Mouse (Mus musculus): ENCODE results near the gene Hist1h3e. TPM values are rescaled to one million over a fixed set of nuclear protein-coding genes. Genes with fewer than 3 reads are reported as not detected.
"Not testable (repeated sequence)": the region's sequence is repeated elsewhere in the genome, so short reads cannot be mapped to it uniquely, and the experiment has no call there.

Gene Hist1h3e
- polyA plus RNA-seq, 1 experiment from 2014 or later: 5.0 TPM

- Histone ChIP-seq H3K9ac (ENCODE audit: low read depth, low read length) (peak within 1 kb of the TSS; percentile 63), H3K4me3 (replicated peaks; ENCODE audit: low read depth, low read length) (peak within 1 kb of the TSS; percentile 43), H3K9me3 (replicated peaks; ENCODE audit: low read length) (no peaks in the 10 kb centered on the region), H3K4me2 (ENCODE audit: low read length) (peak within 1 kb of the TSS; percentile 71), H3K4me1 (replicated peaks; ENCODE audit: insufficient read depth, low read length) (no peaks in the 10 kb centered on the region), H3K36me3 (ENCODE audit: insufficient read depth, low read length) (no peaks in the 10 kb centered on the region), H3K27me3 (ENCODE audit: insufficient read depth, low read length) (no peaks in the 10 kb centered on the region), H3K27ac (peak within 1 kb of the TSS; percentile 93)
- peak; percentile 99 for DNase-seq (ENCODE audit: low spot score)
- peak; percentile 93 for ATAC-seq (replicated peaks; ENCODE audit: low FRiP score, low read depth)
- under 1% methylated on average over 21 of the region's 45 CpGs for WGBS
- no peak for TF ChIP-seq CTCF (IDR thresholded peaks at IDR 0.05; ENCODE audit: low read depth)
These were observed 18.0 kb downstream of the Hist1h3e start, which contains the start of gene Hist1h3f for GRCm38 (mm10) chr13:23543965-23544786. Gene Hist1h3f, plus strand, starts transcription at chr13:23544052.

- ATAC-seq (replicated peaks; ENCODE audit: low FRiP score, low read depth): peak; percentile 92
These were observed 19.1 kb downstream of the Hist1h3e start, which contains the start of gene Hist1h2bh for GRCm38 (mm10) chr13:23542999-23543607. Gene Hist1h2bh, minus strand, starts transcription at chr13:23543392.

GRCm38 (mm10) chr13:23542225-23542980 lies 19.8 kb downstream of the Hist1h3e start:
- Histone ChIP-seq H3K9ac (ENCODE audit: low read depth, low read length) (peak overlapping the region; percentile 60), H3K4me2 (ENCODE audit: low read length) (peak overlapping the region; percentile 71), H3K4me3 (replicated peaks; ENCODE audit: low read depth, low read length) (peak overlapping the region; percentile 38), H3K27ac (peak overlapping the region; percentile 90)
- whole genome bisulfite sequencing: 6% methylated on average over 3 of the region's 3 CpGs
- H3K36me3 ChIP-seq (ENCODE audit: insufficient read depth, low read length); H3K27me3 ChIP-seq (ENCODE audit: insufficient read depth, low read length); H3K4me1 ChIP-seq (replicated peaks; ENCODE audit: insufficient read depth, low read length); ATAC-seq (replicated peaks; ENCODE audit: low FRiP score, low read depth); DNase-seq (ENCODE audit: low spot score); H3K9me3 ChIP-seq (replicated peaks; ENCODE audit: low read length): not testable (repeated sequence)

More at GRCm38 (mm10) chr13:23542999-23543607, 19.1 kb downstream of the Hist1h3e start, which contains the start of gene Hist1h2bh:
- under 1% methylated on average over 26 of the region's 42 CpGs for WGBS
- Histone ChIP-seq H3K4me3 (replicated peaks; ENCODE audit: low read depth, low read length) (peak within 1 kb of the TSS; percentile 43), H3K9ac (ENCODE audit: low read depth, low read length) (peak within 1 kb of the TSS; percentile 60), H3K27ac (peak within 1 kb of the TSS; percentile 93), H3K4me2 (ENCODE audit: low read length) (peak within 1 kb of the TSS; percentile 71)
- H3K4me1 ChIP-seq (replicated peaks; ENCODE audit: insufficient read depth, low read length); H3K36me3 ChIP-seq (ENCODE audit: insufficient read depth, low read length); H3K9me3 ChIP-seq (replicated peaks; ENCODE audit: low read length); H3K27me3 ChIP-seq (ENCODE audit: insufficient read depth, low read length): not testable (repeated sequence)
- DNase-seq (ENCODE audit: low spot score): peak; percentile 99

GRCm38 (mm10) chr13:23541497-23541896 lies 20.7 kb downstream of the Hist1h3e start:
- no peak for TF ChIP-seq CTCF (IDR thresholded peaks at IDR 0.05; ENCODE audit: low read depth)
- 86% methylated on average over 3 of the region's 3 CpGs for WGBS
- Histone ChIP-seq H3K4me1 (replicated peaks; ENCODE audit: insufficient read depth, low read length) (peaks cover 4% of the 10 kb centered on the region; the same call in 1 of the 2 replicates), H3K36me3 (ENCODE audit: insufficient read depth, low read length) (no peaks in the 10 kb centered on the region), H3K4me3 (replicated peaks; ENCODE audit: low read depth, low read length) (no peak overlapping the region), H3K27me3 (ENCODE audit: insufficient read depth, low read length) (no peaks in the 10 kb centered on the region), H3K27ac (no peak overlapping the region), H3K4me2 (ENCODE audit: low read length) (no peak overlapping the region), H3K9ac (ENCODE audit: low read depth, low read length) (no peak overlapping the region), H3K9me3 (replicated peaks; ENCODE audit: low read length) (no peaks in the 10 kb centered on the region)
- DNase-seq (ENCODE audit: low spot score) (no peak), ATAC-seq (replicated peaks; ENCODE audit: low FRiP score, low read depth) (no peak)

GRCm38 (mm10) chr13:23539821-23540220 lies 22.3 kb downstream of the Hist1h3e start:
- not testable (repeated sequence) for DNase-seq (ENCODE audit: low spot score); H3K9ac ChIP-seq (ENCODE audit: low read depth, low read length); H3K27me3 ChIP-seq (ENCODE audit: insufficient read depth, low read length); H3K4me2 ChIP-seq (ENCODE audit: low read length); H3K27ac ChIP-seq; H3K4me3 ChIP-seq (replicated peaks; ENCODE audit: low read depth, low read length); ATAC-seq (replicated peaks; ENCODE audit: low FRiP score, low read depth); H3K9me3 ChIP-seq (replicated peaks; ENCODE audit: low read length); H3K4me1 ChIP-seq (replicated peaks; ENCODE audit: insufficient read depth, low read length); H3K36me3 ChIP-seq (ENCODE audit: insufficient read depth, low read length)
- 85% methylated on average over 1 of the region's 1 CpGs for WGBS

GRCm38 (mm10) chr13:23538249-23538648 lies 23.9 kb downstream of the Hist1h3e start:
- Histone ChIP-seq H3K27me3 (ENCODE audit: insufficient read depth, low read length) (no peaks in the 10 kb centered on the region), H3K4me1 (replicated peaks; ENCODE audit: insufficient read depth, low read length) (peaks cover 4% of the 10 kb centered on the region; the same call in 1 of the 2 replicates), H3K4me2 (ENCODE audit: low read length) (no peak overlapping the region), H3K36me3 (ENCODE audit: insufficient read depth, low read length) (no peaks in the 10 kb centered on the region), H3K9ac (ENCODE audit: low read depth, low read length) (no peak overlapping the region), H3K9me3 (replicated peaks; ENCODE audit: low read length) (no peaks in the 10 kb centered on the region), H3K4me3 (replicated peaks; ENCODE audit: low read depth, low read length) (no peak overlapping the region), H3K27ac (no peak overlapping the region)
- no peak for TF ChIP-seq CTCF (IDR thresholded peaks at IDR 0.05; ENCODE audit: low read depth)
- ATAC-seq (replicated peaks; ENCODE audit: low FRiP score, low read depth) (no peak), DNase-seq (ENCODE audit: low spot score) (no peak)
- 73% methylated on average over 5 of the region's 5 CpGs for WGBS
